Mouse (Mus musculus): ENCODE data around the gene Lipo3. TPM values are rescaled to one million over a fixed set of nuclear protein-coding genes. Genes with fewer than 3 reads are reported as not detected.
"Not testable (repeated sequence)": the region's sequence is repeated elsewhere in the genome, so short reads cannot be mapped to it uniquely, and the experiment has no call there.

Lipo3 gene
- polyA plus RNA-seq (2012; ENCODE audit: insufficient read depth, insufficient read length, low replicate concordance, missing spikeins): not detected in 2 replicates

DNA sequence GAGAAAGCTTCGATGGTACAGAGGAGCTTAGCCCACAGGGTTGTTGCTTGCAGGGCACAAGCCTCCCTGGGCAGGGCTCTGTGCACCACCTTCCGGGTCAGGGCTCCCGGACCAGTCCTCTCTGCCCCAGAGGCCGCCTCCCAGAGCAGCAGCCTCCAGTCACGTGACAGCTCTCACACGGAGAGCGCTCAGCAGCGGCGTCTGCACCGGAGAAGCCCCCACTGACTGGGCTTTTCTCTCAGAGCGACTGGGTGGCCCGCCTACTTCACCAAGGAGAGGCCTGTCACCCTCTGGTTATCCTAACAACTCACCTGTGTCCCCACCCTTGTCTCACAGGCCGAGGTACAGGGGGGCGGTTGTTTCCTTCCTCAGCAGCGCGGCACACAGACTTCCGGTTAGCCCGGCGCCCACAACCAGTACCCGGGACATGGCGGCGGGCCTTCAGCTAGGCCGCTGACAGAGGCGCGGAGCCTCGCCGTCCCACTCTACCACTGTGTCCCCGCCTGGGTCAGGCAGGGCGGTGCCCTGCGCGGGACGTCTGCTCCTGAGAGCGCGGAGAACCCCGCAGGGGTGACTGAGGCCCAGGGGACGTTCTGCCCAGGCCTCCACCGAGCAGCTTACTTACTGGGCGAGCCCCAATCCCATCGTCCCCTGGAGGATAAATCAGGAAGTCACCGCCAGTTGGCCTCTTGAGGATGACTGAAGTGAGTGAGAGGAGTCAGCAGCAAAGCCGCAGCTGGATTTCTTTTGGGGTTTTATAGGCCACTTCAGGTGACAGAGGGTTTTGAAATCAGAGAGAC lies at the start of gene Lipo3:
Lipo3 (minus strand) TSS at position 665 of the 800 bp plus-strand sequence.
- peak within 1 kb of the TSS; percentile 18; the same call in 1 of the 2 replicates for H3K4me3 ChIP-seq (ENCODE audit: insufficient read depth, low read depth, low read length)
- H3K27ac ChIP-seq (ENCODE audit: insufficient read depth, low read depth, low read length); H3K4me1 ChIP-seq (ENCODE audit: control insufficient read depth, insufficient read depth, low read length): not testable (repeated sequence)
- 40% methylated on average over 15 of the region's 41 CpGs for WGBS

DNA sequence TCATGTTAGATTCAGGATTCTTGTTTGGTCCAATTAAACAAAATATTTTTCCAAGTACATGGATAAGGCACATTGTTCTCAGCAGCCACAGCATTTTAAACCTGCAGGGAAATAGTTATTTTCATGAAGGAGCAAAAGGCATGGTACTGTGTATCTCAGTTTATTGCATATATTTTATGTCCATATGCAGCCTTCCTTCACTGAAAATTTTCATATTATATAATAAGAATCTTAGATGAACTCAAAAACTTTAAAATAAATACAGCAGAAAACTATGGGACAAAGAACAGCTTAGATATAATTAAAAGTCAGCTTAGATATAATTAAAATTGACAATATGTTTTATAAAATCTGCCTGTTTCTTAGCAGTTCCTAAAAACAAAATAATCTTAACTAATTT lies 25.6 kb upstream of the Lipo3 start, which contains the start of gene Lipo1:
Lipo1 (minus strand) TSS at position 101 of the 400 bp plus-strand sequence.
- H3K4me3 ChIP-seq (ENCODE audit: insufficient read depth, low read depth, low read length); H3K27ac ChIP-seq (ENCODE audit: insufficient read depth, low read depth, low read length); H3K4me1 ChIP-seq (ENCODE audit: control insufficient read depth, insufficient read depth, low read length): not testable (repeated sequence)

DNA sequence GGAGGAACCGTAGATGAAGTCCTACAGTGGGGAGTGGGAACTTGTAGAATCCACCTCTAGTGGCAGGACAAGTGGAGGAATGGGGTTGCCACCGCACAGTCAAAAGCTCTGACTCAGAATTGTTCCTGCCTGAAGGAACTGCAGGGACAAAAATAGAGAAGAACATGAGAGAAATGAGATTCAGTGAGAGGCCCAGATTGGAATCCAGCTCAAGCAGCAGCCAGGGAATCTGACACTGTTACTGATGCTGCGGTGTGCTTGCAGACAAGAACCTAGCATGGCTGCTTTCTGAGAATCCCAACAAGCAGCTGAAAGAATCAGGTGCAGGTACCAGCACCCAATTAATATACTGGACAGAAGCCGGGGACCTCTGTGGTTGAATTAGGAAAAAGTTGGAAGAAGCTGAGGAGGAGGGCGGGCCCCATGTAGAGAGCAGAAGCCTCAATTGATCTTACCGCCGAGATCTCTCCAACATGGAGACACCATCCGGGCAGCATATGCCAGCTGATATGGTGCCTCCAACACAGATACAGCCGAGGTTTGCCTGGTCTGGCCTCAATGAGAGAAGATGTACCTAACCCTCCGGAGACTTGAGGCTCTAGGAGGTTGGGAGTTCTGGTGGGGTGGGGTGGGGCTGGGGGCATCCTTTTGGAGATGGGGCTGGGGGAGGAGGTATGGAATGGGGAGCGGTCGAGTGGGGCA lies 25.0 kb upstream of the Lipo3 start:
- WGBS: 89% methylated on average over 12 of the region's 12 CpGs
- Histone ChIP-seq H3K4me1 (ENCODE audit: control insufficient read depth, insufficient read depth, low read length) (no peaks in the 10 kb centered on the region), H3K27ac (ENCODE audit: insufficient read depth, low read depth, low read length) (no peak overlapping the region), H3K4me3 (ENCODE audit: insufficient read depth, low read depth, low read length) (no peak overlapping the region)
- TF ChIP-seq POLR2A (IDR thresholded peaks at IDR 0.05; ENCODE audit: insufficient read depth, low read depth, low read length): no peak

DNA sequence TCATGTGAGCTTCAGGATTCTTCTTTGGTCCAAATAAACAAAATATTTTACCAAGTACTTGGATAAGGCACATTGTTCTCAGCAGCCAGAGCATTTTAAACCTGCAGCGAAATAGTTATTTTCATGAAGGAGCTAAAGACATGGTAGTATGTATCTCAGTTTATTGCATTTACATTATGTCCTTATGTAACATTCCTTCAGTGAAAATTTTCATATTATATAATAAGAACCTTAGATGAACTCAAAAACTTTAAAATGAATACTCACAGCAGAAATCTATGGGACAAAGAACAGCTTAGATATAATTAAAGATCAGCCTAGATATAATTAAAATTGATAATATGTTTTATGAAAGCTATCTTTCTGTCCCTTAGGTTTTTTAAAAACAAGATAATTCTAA lies 10.5 kb downstream of the Lipo3 start, which contains the start of gene Lipo2:
Lipo2 (minus strand) TSS at position 101 of the 400 bp plus-strand sequence.
- 94% methylated on average over 1 of the region's 1 CpGs for WGBS
- not testable (repeated sequence) for H3K27ac ChIP-seq (ENCODE audit: insufficient read depth, low read depth, low read length); H3K4me3 ChIP-seq (ENCODE audit: insufficient read depth, low read depth, low read length); H3K4me1 ChIP-seq (ENCODE audit: control insufficient read depth, insufficient read depth, low read length)

DNA sequence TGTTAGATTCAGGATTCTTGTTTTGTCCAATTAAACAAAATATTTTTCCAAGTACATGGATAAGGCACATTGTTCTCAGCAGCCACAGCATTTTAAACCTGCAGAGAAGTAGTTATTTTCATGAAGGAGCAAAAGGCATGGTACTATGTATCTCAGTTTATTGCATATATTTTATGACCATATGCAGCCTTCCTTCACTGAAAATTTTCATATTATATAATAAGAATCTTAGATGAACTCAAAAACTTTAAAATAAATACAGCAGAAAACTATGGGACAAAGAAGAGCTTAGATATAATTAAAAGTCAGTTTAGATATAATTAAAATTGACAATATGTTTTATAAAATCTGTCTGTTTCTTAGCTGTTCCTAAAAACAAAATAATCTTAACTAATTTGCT lies 136.6 kb downstream of the Lipo3 start, which contains the start of gene Gm8978:
Gm8978 (minus strand) TSS at position 101 of the 400 bp plus-strand sequence.
- not testable (repeated sequence) for H3K4me1 ChIP-seq (ENCODE audit: control insufficient read depth, insufficient read depth, low read length); H3K27ac ChIP-seq (ENCODE audit: insufficient read depth, low read depth, low read length); H3K4me3 ChIP-seq (ENCODE audit: insufficient read depth, low read depth, low read length)

DNA sequence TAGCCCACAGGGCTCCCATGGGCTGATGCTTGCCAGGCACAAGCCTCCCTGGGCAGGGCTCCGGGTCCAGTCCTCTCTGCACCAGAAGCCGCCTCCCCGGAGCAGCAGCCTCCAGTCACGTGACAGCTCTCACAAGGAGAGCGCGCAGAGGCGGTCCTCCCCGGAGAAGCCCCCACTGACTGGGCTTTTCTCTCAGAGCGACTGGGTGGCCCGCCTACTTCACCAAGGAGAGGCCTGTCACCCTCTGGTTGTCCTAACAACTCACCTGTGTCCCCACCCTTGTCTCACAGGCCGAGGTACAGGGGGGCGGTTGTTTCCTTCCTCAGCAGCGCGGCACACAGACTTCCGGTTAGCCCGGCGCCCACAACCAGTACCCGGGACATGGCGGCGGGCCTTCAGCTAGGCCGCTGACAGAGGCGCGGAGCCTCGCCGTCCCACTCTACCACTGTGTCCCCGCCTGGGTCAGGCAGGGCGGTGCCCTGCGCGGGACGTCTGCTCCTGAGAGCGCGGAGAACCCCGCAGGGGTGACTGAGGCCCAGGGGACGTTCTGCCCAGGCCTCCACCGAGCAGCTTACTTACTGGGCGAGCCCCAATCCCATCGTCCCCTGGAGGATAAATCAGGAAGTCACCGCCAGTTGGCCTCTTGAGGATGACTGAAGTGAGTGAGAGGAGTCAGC lies 172.0 kb downstream of the Lipo3 start:
- peak overlapping the region; percentile 56 for H3K4me3 ChIP-seq (ENCODE audit: insufficient read depth, low read depth, low read length)
- H3K27ac ChIP-seq (ENCODE audit: insufficient read depth, low read depth, low read length); H3K4me1 ChIP-seq (ENCODE audit: control insufficient read depth, insufficient read depth, low read length): not testable (repeated sequence)
- WGBS: 3% methylated on average over 10 of the region's 38 CpGs

DNA sequence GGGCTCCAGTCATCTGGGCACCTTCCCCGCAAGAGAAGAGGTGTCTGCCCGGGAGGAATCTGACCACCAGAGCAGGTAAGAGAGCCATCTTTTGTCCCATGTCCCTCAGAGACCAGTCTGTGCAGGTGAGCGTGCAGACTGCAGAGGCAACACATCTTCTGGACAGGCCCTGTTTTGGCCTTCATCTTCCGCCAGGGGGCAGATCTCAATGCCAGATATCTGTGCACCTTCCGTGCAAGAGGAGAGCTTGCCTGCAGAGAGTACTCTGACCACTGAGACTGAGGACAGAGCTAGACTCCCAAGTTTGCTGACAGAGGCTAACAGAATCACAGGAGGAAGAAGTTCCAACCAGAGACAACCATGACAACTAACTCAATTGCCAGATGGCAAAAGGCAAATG lies 193.2 kb downstream of the Lipo3 start:
- H3K27ac ChIP-seq (ENCODE audit: insufficient read depth, low read depth, low read length); H3K4me3 ChIP-seq (ENCODE audit: insufficient read depth, low read depth, low read length); H3K4me1 ChIP-seq (ENCODE audit: control insufficient read depth, insufficient read depth, low read length): not testable (repeated sequence)
- WGBS: 92% methylated on average over 5 of the region's 5 CpGs

DNA sequence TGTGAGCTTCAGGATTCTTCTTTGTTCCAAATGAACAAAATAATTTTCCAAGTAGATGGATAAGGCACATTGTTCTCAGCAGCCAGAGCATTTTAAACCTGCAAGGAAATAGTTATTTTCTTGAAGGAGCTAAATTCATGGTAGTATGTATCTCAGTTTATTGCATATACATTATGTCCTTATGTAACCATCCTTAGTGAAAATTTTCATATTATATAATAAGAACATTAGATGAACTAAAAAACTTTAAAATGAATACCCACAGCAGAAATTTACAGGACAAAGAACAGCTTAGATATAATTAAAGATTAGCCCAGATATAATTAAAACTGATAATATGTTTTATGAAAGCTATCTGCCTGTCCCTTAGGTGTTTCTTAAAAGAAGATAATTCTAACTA lies 244.1 kb downstream of the Lipo3 start, which contains the start of gene Lipo4:
Lipo4 (minus strand) TSS at position 101 of the 400 bp plus-strand sequence.
- Histone ChIP-seq H3K27ac (ENCODE audit: insufficient read depth, low read depth, low read length) (no peak within 1 kb of the TSS), H3K4me1 (ENCODE audit: control insufficient read depth, insufficient read depth, low read length) (no peaks in the 10 kb centered on the region), H3K4me3 (ENCODE audit: insufficient read depth, low read depth, low read length) (no peak within 1 kb of the TSS)
- TF ChIP-seq POLR2A (IDR thresholded peaks at IDR 0.05; ENCODE audit: insufficient read depth, low read depth, low read length): no peak
- TF ChIP-seq CTCF (IDR thresholded peaks at IDR 0.05; ENCODE audit: insufficient read depth, low read depth, low read length): no peak

Other genes starting within 250 kb of the Lipo3 start
- gene Lipo4, start 244.2 kb downstream of the Lipo3 start, polyA plus RNA-seq (2012; ENCODE audit: insufficient read depth, insufficient read length, low replicate concordance, missing spikeins): not detected in 2 replicates
- not detected in 2 replicates for gene Gm8978, start 136.7 kb downstream of the Lipo3 start, polyA plus RNA-seq (2012; ENCODE audit: insufficient read depth, insufficient read length, low replicate concordance, missing spikeins)
- not detected in 2 replicates for gene Lipo2, start 10.6 kb downstream of the Lipo3 start, polyA plus RNA-seq (2012; ENCODE audit: insufficient read depth, insufficient read length, low replicate concordance, missing spikeins)
- gene Lipo1, start 25.5 kb upstream of the Lipo3 start, polyA plus RNA-seq (2012; ENCODE audit: insufficient read depth, insufficient read length, low replicate concordance, missing spikeins): not detected in 2 replicates
- gene Lipf, start 199.2 kb upstream of the Lipo3 start, polyA plus RNA-seq (2012; ENCODE audit: insufficient read depth, insufficient read length, low replicate concordance, missing spikeins): not detected in 2 replicates
- not detected in 2 replicates for gene Lipk, start 246.3 kb upstream of the Lipo3 start, polyA plus RNA-seq (2012; ENCODE audit: insufficient read depth, insufficient read length, low replicate concordance, missing spikeins)

Measured in olfactory bulb, adult 2 months (tissue).